Mouse (Mus musculus) heart, postnatal 0 days (tissue): ENCODE results near the gene Borcs7.

ENCODE experiments used
- CTCF ChIP-seq: IDR thresholded peaks from 2 replicates; pipeline ENCODE4 v1.5.1; 2016; ENCODE audit warnings: antibody characterized with exemption, control low read depth, low read depth
- EP300 ChIP-seq: IDR thresholded peaks from 2 replicates; pipeline ENCODE4 v1.6.1; 2016; ENCODE audit warnings: antibody characterized with exemption, low read depth

GRCm38 (mm10) chr19:46662214-46662613 lies 27.5 kb upstream of the Borcs7 start:
- TF ChIP-seq CTCF (no peak), EP300 (no peak)
